Mouse (Mus musculus): ENCODE results near the gene Eif5a2.

The Eif5a2 gene

DNA sequence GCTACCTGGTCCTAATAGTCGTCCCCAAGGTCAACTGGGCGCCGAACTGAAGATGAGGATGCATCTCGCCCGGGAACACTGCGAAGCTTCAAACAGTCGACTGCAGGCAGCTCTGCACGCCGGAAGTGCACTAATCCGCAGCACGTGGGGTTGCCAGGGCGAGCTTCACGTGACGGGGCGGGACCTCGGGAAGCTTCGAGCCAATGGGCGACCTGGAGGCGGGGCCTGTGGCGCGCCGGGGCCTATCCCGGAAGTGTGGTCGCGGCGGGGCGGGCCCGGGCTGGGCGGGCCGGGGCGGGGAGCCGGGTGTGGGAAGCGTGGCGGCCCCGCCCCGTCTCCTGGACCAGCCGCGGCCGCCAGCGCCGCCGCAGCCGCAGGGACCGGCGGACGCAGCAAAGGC is at the start of gene Eif5a2:
Eif5a2 (plus strand) TSS at position 283 of the 400 bp plus-strand sequence.
- DNase-seq = peak; percentile 92 to 96

DNA sequence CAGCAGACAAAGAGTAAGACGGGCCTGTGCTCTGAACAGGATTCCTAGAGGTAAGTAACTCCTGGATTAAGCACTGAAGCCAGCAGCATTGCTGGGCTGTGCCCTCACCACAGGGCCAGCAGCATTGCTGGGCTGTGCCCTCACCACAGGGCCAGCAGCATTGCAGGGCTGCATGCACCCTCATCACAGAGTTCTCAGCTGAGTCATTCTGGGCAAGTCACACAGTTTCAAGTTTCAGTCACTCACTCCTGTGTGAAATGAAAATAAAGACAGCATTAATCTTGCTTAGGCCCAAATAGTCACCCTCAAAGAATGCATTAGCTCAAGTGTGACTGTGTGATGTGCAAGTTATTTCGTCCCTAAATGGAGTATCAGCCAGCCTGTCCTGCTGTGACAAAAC is 46.4 kb upstream of the Eif5a2 start:
- DNase-seq = no peak

DNA sequence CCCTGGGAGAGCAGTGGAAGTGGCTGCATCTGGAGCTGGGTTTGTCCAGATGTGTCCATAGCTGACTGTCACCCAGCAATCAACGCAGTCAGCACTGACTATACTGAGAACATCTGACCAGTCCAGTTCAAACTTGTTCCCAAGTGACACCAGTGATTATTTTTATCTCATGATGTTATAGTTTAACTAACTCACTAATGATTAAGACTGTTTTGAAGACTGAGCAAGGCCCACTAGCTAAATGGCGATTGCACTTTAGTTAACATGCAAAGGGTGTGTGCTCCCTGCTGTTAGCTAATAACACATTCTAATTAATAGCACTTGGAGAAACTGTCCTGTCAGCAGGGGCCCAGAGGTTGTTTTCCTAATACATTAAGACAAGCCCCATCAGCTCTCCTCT is 44.1 kb upstream of the Eif5a2 start:
- DNase-seq = peak; percentile 43 to 83

GRCm38 (mm10) chr3:28740353-28740752 is 40.7 kb upstream of the Eif5a2 start:
- DNase-seq = no peak

DNA sequence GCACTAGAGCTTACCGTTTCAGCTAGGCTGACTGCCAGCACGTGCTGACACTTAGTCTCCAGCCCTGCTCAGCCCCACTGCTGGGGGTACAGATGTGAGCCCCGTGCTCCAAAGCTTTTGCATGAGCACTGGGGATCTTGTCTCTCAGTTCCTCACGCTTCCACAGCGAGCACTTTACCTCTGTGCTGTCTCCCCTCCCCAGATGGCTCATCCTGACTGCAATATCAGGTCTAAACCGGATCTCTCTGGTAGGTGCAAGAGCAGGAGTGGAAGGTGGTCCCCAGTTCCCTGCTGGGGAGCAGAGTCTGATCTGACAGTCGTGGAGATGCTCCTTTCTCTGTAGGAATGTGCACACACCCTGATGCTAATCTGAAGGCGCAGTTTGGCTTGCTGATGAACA is 37.8 kb upstream of the Eif5a2 start:
- DNase-seq = peak in 1 of 2 experiments; percentile 27

DNA sequence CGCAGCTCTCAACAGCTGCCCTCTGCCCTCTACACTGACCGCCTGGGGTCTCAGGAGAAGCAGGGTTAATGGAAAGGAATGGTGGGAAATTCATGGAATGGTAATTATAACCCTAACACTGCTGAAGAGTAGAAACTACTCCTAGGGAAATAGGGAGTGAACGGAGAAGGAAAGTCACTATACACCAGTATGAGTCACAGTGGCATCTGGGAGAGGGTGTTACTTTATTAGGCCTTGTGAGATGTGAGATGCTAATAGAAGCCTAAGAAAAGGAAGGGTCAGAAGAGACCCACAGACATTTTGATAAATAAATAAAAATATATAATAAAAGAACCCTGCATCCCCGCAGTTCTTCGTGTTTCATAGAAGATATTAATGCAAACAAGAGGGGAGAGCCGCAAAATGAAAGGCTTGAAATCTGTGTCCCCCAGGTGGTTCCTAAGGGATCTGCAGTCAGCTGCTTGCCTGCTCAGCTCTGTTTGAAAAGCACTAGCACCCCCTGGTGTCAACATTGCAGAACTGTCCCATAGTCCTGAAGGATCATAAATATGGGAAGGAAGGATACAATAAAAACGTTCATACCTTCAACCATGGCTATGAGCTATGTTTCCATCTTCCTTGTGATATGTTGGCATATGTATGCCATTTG is 35.1 kb upstream of the Eif5a2 start:
- DNase-seq = peak; percentile 85

GRCm38 (mm10) chr3:28748151-28748550 is 32.9 kb upstream of the Eif5a2 start:
- no peak for DNase-seq

- DNase-seq = no peak
Observed at GRCm38 (mm10) chr3:28748956-28749355, 32.1 kb upstream of the Eif5a2 start.

DNA sequence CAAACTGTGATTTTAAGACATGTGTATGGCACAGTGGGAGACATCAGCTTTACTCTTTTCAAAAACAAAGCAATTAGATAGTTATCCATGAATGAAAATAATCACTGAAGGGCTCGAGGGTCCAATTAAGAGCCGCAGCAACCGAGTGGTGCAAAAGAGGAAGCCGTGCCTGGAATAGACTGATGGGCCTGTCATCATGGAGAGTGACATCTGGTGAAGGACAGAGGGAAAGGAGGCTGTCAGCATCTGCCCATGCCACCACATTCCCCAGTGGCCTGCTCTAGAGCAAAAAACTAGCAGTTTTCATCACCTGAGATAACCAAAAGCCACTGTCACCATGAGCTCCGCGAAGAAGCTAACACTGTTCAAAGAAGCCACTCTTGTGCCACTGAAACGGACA is 25.6 kb upstream of the Eif5a2 start:
- DNase-seq = no peak

GRCm38 (mm10) chr3:28761225-28761789 is 19.8 kb upstream of the Eif5a2 start:
- no peak for DNase-seq

GRCm38 (mm10) chr3:28766935-28767334 is 14.1 kb upstream of the Eif5a2 start:
- no peak for DNase-seq

DNA sequence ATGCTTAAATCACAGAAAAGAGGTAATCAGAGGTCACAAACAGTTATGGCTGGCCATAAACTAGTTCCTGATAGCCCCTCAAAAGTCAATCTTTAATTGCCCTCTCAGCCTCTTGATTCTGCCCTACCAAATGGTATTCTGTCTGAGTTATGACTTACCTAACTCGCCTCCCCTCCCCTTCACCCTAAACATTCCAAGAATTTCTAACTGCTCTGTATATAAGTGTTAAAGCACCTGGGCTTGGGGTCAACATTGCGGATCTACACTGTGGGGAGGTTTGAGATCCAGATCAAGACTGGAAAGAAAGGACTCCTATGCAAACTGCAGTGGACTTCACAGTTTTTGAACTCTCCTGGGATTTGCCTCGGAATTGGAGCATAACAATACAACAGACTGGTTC is 12.9 kb upstream of the Eif5a2 start:
- DNase-seq = no peak

DNA sequence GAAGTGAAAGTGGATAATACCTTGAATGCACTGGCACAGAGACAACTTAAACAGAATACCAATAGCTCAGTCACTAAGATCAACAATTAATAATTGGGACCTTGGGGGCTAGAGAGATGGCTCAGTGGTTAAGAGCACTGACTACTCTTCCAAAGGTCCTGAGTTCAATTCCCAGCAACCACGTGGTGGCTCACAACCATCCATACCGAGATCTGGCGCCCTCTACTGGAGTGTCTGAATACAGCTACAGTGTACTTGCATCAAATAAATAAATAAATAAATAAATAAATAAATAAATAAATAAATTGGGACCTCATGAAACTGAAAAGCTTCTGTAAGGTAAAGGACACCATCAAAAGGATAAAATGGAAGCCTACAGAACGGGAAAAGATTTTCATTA is 8.2 kb upstream of the Eif5a2 start:
- peak in 1 of 2 experiments; percentile 7 for DNase-seq

DNA sequence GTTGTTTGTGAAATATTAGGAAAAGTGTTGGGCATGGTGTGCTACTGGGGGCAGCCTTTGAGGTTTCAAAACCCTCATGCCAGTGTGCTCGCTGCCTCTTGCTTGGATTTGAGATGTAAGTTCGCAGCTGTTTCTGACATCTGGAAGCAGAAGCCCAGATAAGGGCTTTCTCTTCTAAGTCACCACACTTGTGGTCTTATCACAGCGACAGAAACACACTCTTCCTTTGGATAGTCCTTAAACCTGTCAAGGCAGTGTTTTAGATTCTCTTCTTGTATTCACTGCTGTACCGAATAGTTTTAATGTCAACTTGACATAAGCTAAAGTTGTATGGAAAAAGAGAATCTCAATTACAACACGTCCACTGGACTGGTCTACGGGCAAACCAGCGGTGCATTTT is 5.7 kb upstream of the Eif5a2 start:
- DNase-seq = no peak

DNA sequence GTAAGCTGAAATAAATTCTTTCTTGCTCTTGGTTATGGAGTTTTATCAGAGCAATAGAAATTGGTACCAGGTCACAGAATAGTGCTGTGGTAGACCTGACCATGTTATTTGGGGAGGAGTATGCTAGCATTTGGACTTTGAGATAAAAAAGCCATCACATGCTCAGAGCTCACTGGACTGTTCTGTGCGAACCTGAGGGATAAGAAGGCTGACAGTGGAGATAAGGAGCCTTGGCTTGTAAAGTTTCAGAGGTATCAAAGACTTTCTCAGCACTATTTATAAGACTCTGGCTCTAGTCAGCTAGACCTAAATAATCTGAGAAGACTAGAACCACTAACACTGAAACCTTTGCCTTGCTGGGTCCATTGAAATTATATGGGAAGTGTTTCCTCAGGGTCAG is 5.1 kb upstream of the Eif5a2 start:
- no peak for DNase-seq

- no peak for DNase-seq
Observed at GRCm38 (mm10) chr3:28776491-28776890, 4.6 kb upstream of the Eif5a2 start.

DNA sequence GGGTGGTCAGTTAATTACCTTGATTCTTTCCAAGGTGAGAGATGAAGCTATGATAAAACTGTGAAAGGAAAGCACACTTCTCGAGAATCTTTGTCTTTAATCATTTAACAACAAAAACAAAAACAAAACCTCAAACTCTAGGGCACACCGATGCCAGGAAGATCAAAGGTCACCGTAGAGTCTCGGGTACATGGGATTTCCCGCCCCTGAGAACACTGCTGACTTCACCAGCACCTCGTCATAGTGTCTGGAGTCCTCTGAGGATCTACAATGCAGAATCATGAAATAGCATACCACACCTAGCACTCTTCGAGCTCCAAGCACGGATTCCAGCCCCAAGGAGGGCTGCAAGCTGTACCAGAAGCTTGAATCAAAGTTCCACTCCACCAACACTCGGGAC is 565 bp upstream of the Eif5a2 start:
- peak; percentile 34 to 54 for DNase-seq

GRCm38 (mm10) chr3:28781422-28781821 is 346 bp downstream of the Eif5a2 start:
- no peak for DNase-seq

GRCm38 (mm10) chr3:28781848-28782247 is 772 bp downstream of the Eif5a2 start:
- no peak for DNase-seq

- DNase-seq = no peak
Observed at GRCm38 (mm10) chr3:28784176-28784575, 3.1 kb downstream of the Eif5a2 start.

GRCm38 (mm10) chr3:28794835-28795234 is 13.8 kb downstream of the Eif5a2 start:
- DNase-seq = no peak

GRCm38 (mm10) chr3:28805301-28806097 is 24.4 kb downstream of the Eif5a2 start, which contains the start of gene Rpl22l1:
Gene Rpl22l1, plus strand, starts transcription at chr3:28805436.
- peak; percentile 99 to 100 for DNase-seq

GRCm38 (mm10) chr3:28808039-28808643 is 27.1 kb downstream of the Eif5a2 start:
- no peak for DNase-seq

GRCm38 (mm10) chr3:28811441-28811840 is 30.4 kb downstream of the Eif5a2 start:
- DNase-seq = peak; percentile 12 to 16

Measured in kidney, postnatal 36 days (tissue).